Mouse (Mus musculus) kidney, postnatal 0 days (tissue): ENCODE measurements at regions not wholly inside any gene's neighbourhood (a gene's known extent, or its start where the extent isn't known, plus 50 kb on each side); places are given as distances from the start of the nearest gene placed in this dataset.

ENCODE experiments used
- ATAC-seq: fragments of 200-750 bp; cut with Nextera tagmentation; replicated peaks from 2 replicates; pipeline ENCODE4 v1.8.0; 2017; ENCODE audit warnings: low read depth, moderate number of reproducible peaks, moderate TSS enrichment, moderate library complexity; ENCODE audit not compliant: low FRiP score
- DNase-seq: peaks from one replicate; pipeline ENCODE4 v3.0.0-alpha.2; 2016; ENCODE audit warnings: low spot score
- H3K27ac ChIP-seq: fragments of 300-500 bp; sonication (generic); 2 replicates; pipeline ENCODE4 v1.5.1; 2014; ENCODE audit warnings: mild to moderate bottlenecking
- H3K27me3 ChIP-seq: fragments of 300-500 bp; sonication (generic); 2 replicates; pipeline ENCODE4 v1.6.1; 2014; ENCODE audit warnings: low read length, mixed read lengths; ENCODE audit not compliant: insufficient read depth
- H3K36me3 ChIP-seq: fragments of 300-500 bp; sonication (generic); 2 replicates; pipeline ENCODE4 v1.6.1; 2014; ENCODE audit warnings: low read length, mixed read lengths; ENCODE audit not compliant: insufficient read depth
- H3K4me1 ChIP-seq: fragments of 300-500 bp; sonication (generic); replicated peaks from 2 replicates; pipeline ENCODE4 v1.6.1; 2014; ENCODE audit warnings: antibody characterized with exemption, low read length, mixed read lengths; ENCODE audit not compliant: insufficient read depth
- H3K4me2 ChIP-seq: fragments of 300-500 bp; sonication (generic); 2 replicates; pipeline ENCODE4 v1.6.1; 2014; ENCODE audit warnings: mild to moderate bottlenecking, low read length, moderate library complexity, mixed read lengths
- H3K4me3 ChIP-seq: fragments of 300-500 bp; sonication (generic); replicated peaks from 2 replicates; pipeline ENCODE4 v1.5.1; 2014; ENCODE audit warnings: low read depth, low read length
- H3K9ac ChIP-seq: fragments of 300-500 bp; sonication (generic); 2 replicates; pipeline ENCODE4 v1.6.1; 2014; ENCODE audit warnings: low read depth, low read length
- H3K9me3 ChIP-seq: fragments of 300-500 bp; sonication (generic); replicated peaks from 2 replicates; pipeline ENCODE4 v1.6.1; 2016; ENCODE audit warnings: low read length, inconsistent platforms, mixed read lengths
- CTCF ChIP-seq: IDR thresholded peaks from 2 replicates; pipeline ENCODE4 v1.5.1; 2016; ENCODE audit warnings: antibody characterized with exemption, low read depth, mild to moderate bottlenecking, moderate library complexity
- WGBS: fragments of 180-500 bp; shearing (Covaris S2); extraction: QIAGEN DNeasy Blood & Tissue Kit; methylation state at CpG from one replicate; pipeline ENCODE4 v1.1.7; 2014; 5-methylcytosine and 5-hydroxymethylcytosine counted together

DNA sequence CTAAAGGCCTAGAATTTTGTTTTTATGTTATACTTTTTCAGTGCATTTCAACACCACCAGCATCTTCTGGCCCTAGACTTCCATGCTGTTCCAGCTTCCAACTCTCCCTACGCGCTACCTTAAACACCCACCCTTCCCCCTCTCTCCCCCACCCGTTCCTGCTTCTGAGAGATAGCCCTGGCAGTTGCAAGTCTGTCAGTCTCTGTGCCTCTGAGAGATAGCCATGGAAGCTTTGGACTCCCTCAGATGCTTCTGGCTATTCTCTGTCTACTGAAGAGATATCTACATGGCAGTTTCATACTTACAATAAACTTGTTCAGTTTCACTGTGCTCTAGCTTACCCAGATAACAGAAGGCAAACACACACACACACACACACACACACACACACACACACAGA is 252.3 kb upstream of the H2al1a start:
- Histone ChIP-seq H3K27me3 (no peaks in the 10 kb centered on the region), H3K4me2 (no peak overlapping the region), H3K4me3 (no peak overlapping the region), H3K27ac (no peak overlapping the region), H3K9ac (no peak overlapping the region), H3K4me1 (no peaks in the 10 kb centered on the region), H3K9me3 (no peaks in the 10 kb centered on the region), H3K36me3 (no peaks in the 10 kb centered on the region)
- no peak for DNase-seq
- no peak for ATAC-seq
- WGBS, result 88% methylated on average over 3 of the region's 3 CpGs
- no peak for TF ChIP-seq CTCF

DNA sequence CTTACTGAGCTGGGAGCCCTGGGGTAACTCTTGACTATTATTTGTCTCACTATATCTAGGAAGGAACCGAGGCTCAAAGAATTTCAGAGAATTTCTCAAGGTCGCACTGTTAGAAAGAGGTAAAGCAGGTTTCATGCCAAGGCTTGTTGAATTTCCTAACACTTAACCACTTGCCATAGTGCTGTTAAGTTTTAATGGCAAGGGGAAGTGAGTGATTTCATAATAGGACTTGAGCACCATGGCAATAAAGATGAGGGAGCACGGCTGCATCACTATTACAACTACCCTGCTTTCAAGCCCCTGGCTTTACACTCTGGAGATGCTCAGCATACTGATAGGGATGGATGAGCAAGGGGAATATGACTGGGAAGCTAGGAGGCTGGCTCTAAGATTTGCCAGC is 216.9 kb upstream of the H2al1a start:
- no peak for TF ChIP-seq CTCF
- Histone ChIP-seq H3K4me2 (no peak overlapping the region), H3K9me3 (no peaks in the 10 kb centered on the region), H3K9ac (no peak overlapping the region), H3K27ac (no peak overlapping the region), H3K36me3 (no peaks in the 10 kb centered on the region), H3K27me3 (no peaks in the 10 kb centered on the region), H3K4me3 (no peak overlapping the region), H3K4me1 (no peaks in the 10 kb centered on the region)
- WGBS, result 64% methylated on average over 3 of the region's 3 CpGs
- DNase-seq (no peak), ATAC-seq (no peak)

DNA sequence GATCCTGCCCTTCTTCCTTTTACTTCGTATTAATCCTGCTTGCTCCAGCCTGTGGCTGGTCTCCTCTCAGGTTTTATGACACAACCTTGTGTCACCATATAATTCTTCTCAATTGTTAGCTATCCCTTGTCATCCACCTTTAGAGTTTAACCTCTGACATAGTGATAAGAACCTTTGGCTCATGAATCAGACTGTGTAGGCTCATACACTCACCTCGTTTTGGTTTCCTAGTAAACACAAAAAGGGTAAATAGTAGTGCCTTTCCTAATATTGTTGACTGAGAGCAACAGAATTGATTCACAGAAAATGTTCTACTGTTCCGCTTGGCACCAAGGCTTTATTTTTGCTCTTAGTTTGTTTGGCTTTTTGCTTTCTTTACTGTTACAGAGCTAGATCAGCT is 216.2 kb upstream of the H2al1a start:
- WGBS, result 73% methylated on average over 3 of the region's 3 CpGs
- no peak overlapping the region for H3K27ac ChIP-seq
- H3K9me3 ChIP-seq, result no peaks in the 10 kb centered on the region
- TF ChIP-seq CTCF, result no peak
- ATAC-seq, result no peak
- H3K36me3 ChIP-seq, result no peaks in the 10 kb centered on the region
- H3K4me3 ChIP-seq, result no peak overlapping the region
- H3K27me3 ChIP-seq, result no peaks in the 10 kb centered on the region
- H3K4me1 ChIP-seq, result no peaks in the 10 kb centered on the region
- no peak overlapping the region for H3K9ac ChIP-seq
- DNase-seq, result no peak
- no peak overlapping the region for H3K4me2 ChIP-seq

DNA sequence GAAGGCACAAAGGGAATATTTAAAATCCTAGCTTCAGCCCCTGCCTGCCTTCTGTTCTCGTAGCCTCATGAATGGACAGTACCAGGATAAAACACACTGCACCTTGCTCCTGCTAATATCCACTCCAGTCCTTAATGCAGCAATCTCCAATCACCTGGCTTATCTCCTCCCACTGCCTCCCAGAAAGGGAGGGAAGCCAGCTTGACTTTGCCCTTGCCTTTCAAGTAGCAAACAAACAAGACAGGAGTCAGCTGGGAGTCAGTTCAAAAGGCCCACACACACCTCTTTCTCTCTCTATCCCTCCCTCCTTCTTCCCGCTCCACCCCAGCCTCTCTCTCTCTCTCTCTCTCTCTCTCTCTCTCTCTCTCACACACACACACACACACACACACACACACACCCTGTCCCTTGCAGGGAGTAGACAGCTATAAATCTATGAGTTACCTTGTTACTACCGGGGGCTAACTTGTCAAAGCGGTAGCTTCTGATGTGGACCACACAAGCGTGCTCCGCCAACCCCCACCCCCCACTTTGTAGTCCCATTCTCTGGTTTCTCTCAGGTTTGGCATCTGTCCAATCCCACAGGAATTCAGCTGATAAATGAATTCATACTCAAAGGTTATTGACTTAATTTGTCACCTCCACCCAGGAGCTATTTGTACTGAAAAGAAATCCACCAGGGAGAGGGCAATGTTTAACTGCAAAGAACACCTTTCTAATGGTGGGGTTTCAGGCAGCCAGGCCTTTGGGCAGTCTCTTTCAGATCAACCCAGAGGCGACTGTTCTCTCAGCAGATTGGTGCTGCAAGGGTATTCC is 212.6 kb upstream of the H2al1a start:
- Histone ChIP-seq H3K27me3 (no peaks in the 10 kb centered on the region), H3K4me3 (no peak overlapping the region), H3K4me2 (no peak overlapping the region), H3K27ac (no peak overlapping the region), H3K9me3 (no peaks in the 10 kb centered on the region), H3K9ac (no peak overlapping the region), H3K36me3 (no peaks in the 10 kb centered on the region), H3K4me1 (no peaks in the 10 kb centered on the region)
- DNase-seq, result peak; percentile 25
- 49% methylated on average over 7 of the region's 7 CpGs for WGBS
- peak; percentile 13; the same call in 1 of the 2 replicates for ATAC-seq
- no peak for TF ChIP-seq CTCF

DNA sequence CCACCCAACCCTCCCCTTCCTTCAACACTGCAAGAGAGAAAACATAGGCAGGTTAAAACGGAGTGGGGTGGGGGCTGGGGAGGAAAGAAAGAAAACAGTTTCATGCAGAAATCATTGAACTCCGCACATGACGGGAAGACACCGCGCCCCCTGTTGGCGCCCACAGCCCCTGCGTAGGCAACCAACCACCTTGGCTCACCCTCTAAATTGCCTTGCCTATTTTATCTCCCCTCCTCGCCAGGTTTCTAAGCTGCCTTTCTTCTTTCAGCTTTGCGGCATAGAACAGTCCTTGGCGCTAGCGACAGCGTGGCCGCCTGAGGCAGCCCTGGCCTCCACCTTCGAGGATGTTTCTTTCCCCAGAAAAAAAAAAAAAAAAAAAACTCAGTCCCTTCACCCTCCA is 211.1 kb upstream of the H2al1a start:
- 31% methylated on average over 14 of the region's 14 CpGs for WGBS
- DNase-seq (peak; percentile 19), ATAC-seq (no peak)
- H3K4me2 ChIP-seq, result peak overlapping the region; percentile 30
- H3K27me3 ChIP-seq, result no peaks in the 10 kb centered on the region
- no peak overlapping the region for H3K27ac ChIP-seq
- no peaks in the 10 kb centered on the region for H3K4me1 ChIP-seq
- no peak overlapping the region for H3K9ac ChIP-seq
- peak; percentile 58 for TF ChIP-seq CTCF
- H3K4me3 ChIP-seq, result no peak overlapping the region
- H3K9me3 ChIP-seq, result no peaks in the 10 kb centered on the region
- H3K36me3 ChIP-seq, result no peaks in the 10 kb centered on the region

DNA sequence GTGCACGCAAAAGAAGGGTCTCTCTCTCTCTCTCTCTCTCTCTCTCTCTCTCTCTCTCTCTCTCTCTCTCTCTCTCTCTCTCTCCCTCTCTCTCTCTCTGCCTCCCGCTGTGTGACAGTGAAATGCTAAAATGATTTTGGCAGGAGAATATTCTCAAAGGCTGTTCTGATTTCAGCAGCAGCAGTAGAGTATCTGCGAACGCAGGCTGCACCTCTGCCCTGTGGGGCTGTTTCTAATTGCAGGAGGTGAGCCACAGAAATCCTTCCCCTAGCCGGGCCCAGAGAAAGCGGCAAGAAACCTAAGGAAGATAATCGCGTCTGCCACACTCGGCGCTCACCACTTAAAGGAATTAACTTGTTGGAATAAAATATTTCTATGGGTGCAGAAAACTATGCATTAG is 210.6 kb upstream of the H2al1a start:
- 57% methylated on average over 10 of the region's 10 CpGs for WGBS

DNA sequence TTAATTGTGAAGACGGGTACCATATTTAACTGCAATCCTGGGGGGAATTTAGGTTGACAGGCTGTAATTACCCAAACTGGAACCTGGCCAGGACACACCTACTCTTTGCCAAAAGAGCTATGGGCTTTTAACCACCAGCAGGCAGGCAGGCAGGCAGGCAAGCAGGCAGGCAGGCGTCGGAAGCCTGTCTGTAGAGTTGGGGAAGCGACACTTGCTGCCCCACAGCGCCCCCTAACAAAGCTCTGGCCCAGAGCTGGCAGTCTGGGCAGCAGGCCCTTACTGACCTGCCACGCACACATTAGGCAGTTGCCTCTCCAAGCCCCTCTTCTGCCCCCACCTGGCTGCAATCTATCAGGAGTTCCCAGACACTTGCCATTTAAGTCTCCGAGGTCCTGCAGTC is 208.6 kb upstream of the H2al1a start:
- Histone ChIP-seq H3K36me3 (no peaks in the 10 kb centered on the region), H3K27me3 (no peaks in the 10 kb centered on the region), H3K9me3 (no peaks in the 10 kb centered on the region), H3K27ac (no peak overlapping the region), H3K4me1 (no peaks in the 10 kb centered on the region), H3K4me3 (no peak overlapping the region), H3K4me2 (no peak overlapping the region), H3K9ac (no peak overlapping the region)
- TF ChIP-seq CTCF, result peak; percentile 61
- ATAC-seq (no peak), DNase-seq (peak; percentile 41)
- WGBS, result 39% methylated on average over 7 of the region's 7 CpGs

More for the DNA sequence above, 210.6 kb upstream of the H2al1a start:
- H3K4me2 ChIP-seq, result no peak overlapping the region
- TF ChIP-seq CTCF, result no peak
- H3K27me3 ChIP-seq, result no peaks in the 10 kb centered on the region
- H3K9me3 ChIP-seq, result no peaks in the 10 kb centered on the region
- H3K36me3 ChIP-seq, result no peaks in the 10 kb centered on the region
- H3K4me1 ChIP-seq, result no peaks in the 10 kb centered on the region
- H3K27ac ChIP-seq, result no peak overlapping the region
- DNase-seq (no peak), ATAC-seq (no peak)
- no peak overlapping the region for H3K9ac ChIP-seq
- no peak overlapping the region for H3K4me3 ChIP-seq
